Mouse (Mus musculus): ENCODE measurements around the gene Perp. TPM values are rescaled to one million over a fixed set of nuclear protein-coding genes. Genes with fewer than 3 reads are reported as not detected.

Gene Perp
- total RNA-seq, 1 experiment: 66.8 TPM

DNA sequence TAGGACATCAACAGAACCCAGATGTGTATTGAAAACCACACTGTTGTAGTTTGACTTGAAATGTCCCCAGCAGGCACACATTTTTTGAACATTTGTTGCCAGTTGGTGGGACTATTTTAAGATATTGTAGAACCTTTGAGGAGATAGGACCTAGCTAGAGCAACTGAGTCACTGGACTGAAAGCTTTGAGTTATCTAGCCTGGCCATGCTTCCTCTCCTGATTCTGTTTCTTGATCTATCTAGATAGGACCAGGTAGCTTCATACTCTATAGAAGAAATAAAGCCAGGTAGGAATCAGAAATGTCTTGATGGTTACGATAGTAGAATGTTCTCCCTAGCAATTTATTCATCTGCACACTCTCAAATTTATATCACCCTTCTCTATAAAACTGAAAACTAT lies 43.9 kb downstream of the Perp start:
- no peak for DNase-seq (ENCODE audit: low read depth, low spot score)
- in situ Hi-C loops (cut with MboI; ENCODE audit: low sequenced_read_pairs in 2 of 2, unreplicated experiment in 2 of 2): no loop called here
- Histone ChIP-seq H3K9me3 (ENCODE audit: control insufficient read depth, insufficient read depth, low read depth, low read length) (no peaks in the 10 kb centered on the region), H3K4me3 (ENCODE audit: insufficient read depth in 1 of 2, low read depth in 1 of 2, low read length in 2 of 2, poor library complexity in 1 of 2, severe bottlenecking in 1 of 2) (no peak overlapping the region), H3K4me1 (ENCODE audit: control insufficient read depth in 2 of 2, insufficient read depth in 2 of 2, low read length in 2 of 2, poor library complexity in 1 of 2) (no peaks in the 10 kb centered on the region), H3K9ac (ENCODE audit: insufficient read depth, low read depth, low read length, poor library complexity, severe bottlenecking) (no peak overlapping the region), H3K36me3 (ENCODE audit: control insufficient read depth, insufficient read depth, low read length, poor library complexity, severe bottlenecking) (no peaks in the 10 kb centered on the region), H3K27ac (ENCODE audit: insufficient read depth, low read depth, low read length, poor library complexity, severe bottlenecking) (no peak overlapping the region)
- no peak for TF ChIP-seq ZNF384 (IDR thresholded peaks at IDR 0.05; ENCODE audit: low read depth, low read length)
- TF ChIP-seq CHD2 (IDR thresholded peaks at IDR 0.05; ENCODE audit: low read depth, low read length): no peak
- TF ChIP-seq HCFC1 (IDR thresholded peaks at IDR 0.05; ENCODE audit: borderline replicate concordance, insufficient read depth, low read length): no peak
- no peak for TF ChIP-seq MAFK (IDR thresholded peaks at IDR 0.05; ENCODE audit: insufficient read depth, low read depth, low read length)
- TF ChIP-seq ZC3H11A (IDR thresholded peaks at IDR 0.05; ENCODE audit: borderline replicate concordance, low read depth, low read length): no peak

DNA sequence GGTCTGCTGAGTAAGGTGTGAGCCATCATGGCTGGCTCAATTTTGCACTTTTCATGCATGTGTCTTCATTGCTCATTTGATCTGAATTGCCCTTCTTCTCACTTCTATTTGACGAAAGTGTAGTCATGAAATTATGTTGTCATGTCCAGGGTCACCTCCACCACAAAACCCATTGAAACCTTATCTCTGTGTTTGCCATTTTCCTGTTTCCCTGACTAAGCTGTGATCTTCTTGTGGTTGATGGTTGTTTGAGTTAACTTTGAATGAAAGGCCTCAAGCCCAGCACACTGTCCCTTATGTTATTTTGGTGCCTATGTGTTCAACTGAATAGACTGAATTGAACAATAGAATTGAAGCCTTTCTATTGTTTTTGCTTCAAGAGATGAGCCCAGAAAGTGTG lies 44.4 kb downstream of the Perp start:
- DNase-seq (ENCODE audit: low read depth, low spot score): no peak
- Histone ChIP-seq H3K4me1 (ENCODE audit: control insufficient read depth in 2 of 2, insufficient read depth in 2 of 2, low read length in 2 of 2, poor library complexity in 1 of 2) (no peaks in the 10 kb centered on the region), H3K9me3 (ENCODE audit: control insufficient read depth, insufficient read depth, low read depth, low read length) (no peaks in the 10 kb centered on the region), H3K9ac (ENCODE audit: insufficient read depth, low read depth, low read length, poor library complexity, severe bottlenecking) (no peak overlapping the region), H3K27ac (ENCODE audit: insufficient read depth, low read depth, low read length, poor library complexity, severe bottlenecking) (no peak overlapping the region), H3K4me3 (ENCODE audit: insufficient read depth in 1 of 2, low read depth in 1 of 2, low read length in 2 of 2, poor library complexity in 1 of 2, severe bottlenecking in 1 of 2) (no peak overlapping the region), H3K36me3 (ENCODE audit: control insufficient read depth, insufficient read depth, low read length, poor library complexity, severe bottlenecking) (no peaks in the 10 kb centered on the region)
- in situ Hi-C loops (cut with MboI; ENCODE audit: low sequenced_read_pairs in 2 of 2, unreplicated experiment in 2 of 2): no loop called here
- no peak for TF ChIP-seq ZC3H11A (IDR thresholded peaks at IDR 0.05; ENCODE audit: borderline replicate concordance, low read depth, low read length)

DNA sequence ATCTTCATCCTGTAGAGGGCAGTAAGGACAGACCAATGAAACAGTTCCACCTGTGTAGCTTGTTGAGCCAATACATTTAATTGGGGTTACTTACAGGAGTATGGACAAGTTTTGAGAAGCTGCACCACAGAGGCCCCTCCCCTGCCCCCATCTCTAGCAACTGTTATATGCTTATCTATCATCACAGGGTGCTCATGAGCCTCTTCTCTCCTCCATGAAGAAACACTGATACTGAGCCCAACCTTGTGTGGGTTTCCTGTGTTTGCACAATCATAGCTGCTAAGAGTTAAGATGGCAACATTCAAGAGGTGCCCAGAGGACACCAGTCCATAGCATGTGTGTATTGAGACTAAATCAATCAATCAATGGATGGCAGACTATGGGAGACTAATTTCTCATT lies 46.3 kb downstream of the Perp start:
- Histone ChIP-seq H3K9ac (ENCODE audit: insufficient read depth, low read depth, low read length, poor library complexity, severe bottlenecking) (no peak overlapping the region), H3K36me3 (ENCODE audit: control insufficient read depth, insufficient read depth, low read length, poor library complexity, severe bottlenecking) (no peaks in the 10 kb centered on the region), H3K9me3 (ENCODE audit: control insufficient read depth, insufficient read depth, low read depth, low read length) (no peaks in the 10 kb centered on the region), H3K4me1 (ENCODE audit: control insufficient read depth in 2 of 2, insufficient read depth in 2 of 2, low read length in 2 of 2, poor library complexity in 1 of 2) (no peaks in the 10 kb centered on the region), H3K4me3 (ENCODE audit: insufficient read depth in 1 of 2, low read depth in 1 of 2, low read length in 2 of 2, poor library complexity in 1 of 2, severe bottlenecking in 1 of 2) (no peak overlapping the region), H3K27ac (ENCODE audit: insufficient read depth, low read depth, low read length, poor library complexity, severe bottlenecking) (no peak overlapping the region)
- no peak for DNase-seq (ENCODE audit: low read depth, low spot score)
- in situ Hi-C loops (cut with MboI; ENCODE audit: low sequenced_read_pairs in 2 of 2, unreplicated experiment in 2 of 2): no loop called here
- no peak for TF ChIP-seq ZC3H11A (IDR thresholded peaks at IDR 0.05; ENCODE audit: borderline replicate concordance, low read depth, low read length)
- TF ChIP-seq ZNF384 (IDR thresholded peaks at IDR 0.05; ENCODE audit: low read depth, low read length): no peak
- TF ChIP-seq MAFK (IDR thresholded peaks at IDR 0.05; ENCODE audit: insufficient read depth, low read depth, low read length): no peak
- TF ChIP-seq CHD2 (IDR thresholded peaks at IDR 0.05; ENCODE audit: low read depth, low read length): no peak
- no peak for TF ChIP-seq HCFC1 (IDR thresholded peaks at IDR 0.05; ENCODE audit: borderline replicate concordance, insufficient read depth, low read length)

DNA sequence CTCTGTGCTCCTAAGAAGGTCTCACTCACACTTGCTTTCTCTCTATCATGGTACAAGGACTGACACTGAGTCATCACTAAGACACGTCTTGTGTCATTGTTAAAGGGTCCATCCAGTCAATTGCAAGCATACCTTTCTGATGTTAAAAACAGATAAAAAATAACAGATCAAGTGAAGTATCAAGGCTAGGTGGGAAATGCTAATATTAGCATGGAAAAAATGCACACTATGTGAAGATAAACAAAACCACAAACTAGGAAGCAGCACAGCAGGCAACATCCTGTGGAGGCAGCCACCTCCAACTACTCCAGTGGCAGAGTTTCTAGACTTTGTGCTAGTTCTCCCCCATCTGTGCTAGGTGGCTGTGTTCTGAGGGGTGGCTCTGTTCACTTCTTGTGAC lies 47.3 kb downstream of the Perp start:
- Histone ChIP-seq H3K4me1 (ENCODE audit: control insufficient read depth in 2 of 2, insufficient read depth in 2 of 2, low read length in 2 of 2, poor library complexity in 1 of 2) (no peaks in the 10 kb centered on the region), H3K27ac (ENCODE audit: insufficient read depth, low read depth, low read length, poor library complexity, severe bottlenecking) (no peak overlapping the region), H3K9ac (ENCODE audit: insufficient read depth, low read depth, low read length, poor library complexity, severe bottlenecking) (no peak overlapping the region), H3K4me3 (ENCODE audit: insufficient read depth in 1 of 2, low read depth in 1 of 2, low read length in 2 of 2, poor library complexity in 1 of 2, severe bottlenecking in 1 of 2) (no peak overlapping the region), H3K9me3 (ENCODE audit: control insufficient read depth, insufficient read depth, low read depth, low read length) (no peaks in the 10 kb centered on the region), H3K36me3 (ENCODE audit: control insufficient read depth, insufficient read depth, low read length, poor library complexity, severe bottlenecking) (no peaks in the 10 kb centered on the region)
- TF ChIP-seq ZNF384 (IDR thresholded peaks at IDR 0.05; ENCODE audit: low read depth, low read length): no peak
- no peak for TF ChIP-seq ZC3H11A (IDR thresholded peaks at IDR 0.05; ENCODE audit: borderline replicate concordance, low read depth, low read length)
- TF ChIP-seq CHD2 (IDR thresholded peaks at IDR 0.05; ENCODE audit: low read depth, low read length): no peak
- no peak for TF ChIP-seq HCFC1 (IDR thresholded peaks at IDR 0.05; ENCODE audit: borderline replicate concordance, insufficient read depth, low read length)
- no peak for TF ChIP-seq MAFK (IDR thresholded peaks at IDR 0.05; ENCODE audit: insufficient read depth, low read depth, low read length)
- in situ Hi-C loops (cut with MboI; ENCODE audit: low sequenced_read_pairs in 2 of 2, unreplicated experiment in 2 of 2): no loop called here
- DNase-seq (ENCODE audit: low read depth, low spot score): no peak

Data from ES-E14 (cell line).